Mouse (Mus musculus): Measurements from ENCODE around the gene Rdx. TPM values are rescaled to one million over a fixed set of nuclear protein-coding genes. Genes with fewer than 3 reads are reported as not detected.
"Not testable (repeated sequence)": the region's sequence is repeated elsewhere in the genome, so short reads cannot be mapped to it uniquely, and the experiment has no call there.

The Rdx gene
- total and polyA plus RNA-seq, 2 experiments from 2014 or later, result 81.7 to 84.6 TPM

DNA sequence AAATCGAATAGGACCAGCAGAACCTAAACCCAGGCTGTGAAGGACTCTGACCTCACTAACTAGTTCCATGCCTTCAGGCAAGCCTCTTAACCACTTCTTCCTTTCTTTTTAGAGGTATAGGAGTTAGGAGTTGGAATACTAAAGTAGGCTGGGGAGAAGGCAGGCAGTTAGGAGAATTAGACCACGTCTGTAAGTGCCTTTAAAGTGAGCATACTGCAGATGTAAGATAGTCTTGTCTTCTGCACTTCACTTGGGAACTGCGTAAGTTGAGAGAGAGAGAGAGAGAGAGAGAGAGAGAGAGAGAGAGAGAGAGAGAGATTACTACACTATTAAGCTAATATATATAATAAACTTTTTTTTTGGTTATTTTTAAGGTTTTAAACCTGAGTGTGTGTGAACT, 8.3 kb downstream of the Rdx start:
- no peak for TF ChIP-seq CTCF (IDR thresholded peaks at IDR 0.05; ENCODE audit: low read depth)
- ATAC-seq, result no peak
- 72% methylated on average over 3 of the region's 3 CpGs for WGBS

DNA sequence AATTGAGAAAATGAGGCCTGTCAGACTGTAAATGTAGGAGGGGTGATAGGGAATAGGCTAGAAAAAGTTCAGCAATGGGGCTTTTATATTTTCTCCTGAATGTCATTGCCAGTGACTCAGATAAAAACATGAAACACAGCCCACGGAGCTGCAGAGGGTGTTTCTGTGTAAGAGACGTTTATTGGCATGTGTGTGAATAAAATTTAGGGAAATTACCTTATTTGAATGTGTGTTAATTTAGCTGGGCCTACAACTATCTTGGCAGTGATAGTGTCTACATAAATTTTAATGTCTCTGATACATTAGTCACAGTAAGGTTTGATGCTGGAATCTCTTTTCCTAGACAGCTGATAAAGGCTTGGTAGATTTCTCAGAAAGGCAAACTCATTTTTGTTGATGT, 12.8 kb downstream of the Rdx start:
- no peak overlapping the region for H3K27ac ChIP-seq (ENCODE audit: low read depth, low read length)
- H3K4me2 ChIP-seq (ENCODE audit: low read depth), result no peak overlapping the region
- H3K27me3 ChIP-seq (ENCODE audit: insufficient read depth, low read length), result no peaks in the 10 kb centered on the region
- H3K36me3 ChIP-seq (ENCODE audit: insufficient read depth), result peaks cover 14% of the 10 kb centered on the region
- WGBS, result 18% methylated on average over 2 of the region's 2 CpGs
- no peak for TF ChIP-seq CTCF (IDR thresholded peaks at IDR 0.05; ENCODE audit: low read depth)
- no peak for DNase-seq
- H3K4me1 ChIP-seq (ENCODE audit: insufficient read depth), result 0 out of 2 replicates have a peak, but pooled peaks cover 3% of the 10 kb centered on the region
- ATAC-seq, result peak; percentile 34; the same call in 1 of the 2 replicates
- no peak overlapping the region for H3K4me3 ChIP-seq (ENCODE audit: low read depth, low read length)
- no peak overlapping the region for H3K9ac ChIP-seq
- no peaks in the 10 kb centered on the region for H3K9me3 ChIP-seq (ENCODE audit: low read length)

More for the DNA sequence above, 8.3 kb downstream of the Rdx start:
- H3K4me1 ChIP-seq (ENCODE audit: insufficient read depth), result 0 out of 2 replicates have a peak, but pooled peaks cover 5% of the 10 kb centered on the region
- no peaks in the 10 kb centered on the region for H3K9me3 ChIP-seq (ENCODE audit: low read length)
- no peak overlapping the region for H3K9ac ChIP-seq
- no peak overlapping the region for H3K4me2 ChIP-seq (ENCODE audit: low read depth)
- no peaks in the 10 kb centered on the region for H3K27me3 ChIP-seq (ENCODE audit: insufficient read depth, low read length)
- no peak overlapping the region for H3K4me3 ChIP-seq (ENCODE audit: low read depth, low read length)
- DNase-seq, result no peak
- no peak overlapping the region for H3K27ac ChIP-seq (ENCODE audit: low read depth, low read length)
- H3K36me3 ChIP-seq (ENCODE audit: insufficient read depth), result no peaks in the 10 kb centered on the region

DNA sequence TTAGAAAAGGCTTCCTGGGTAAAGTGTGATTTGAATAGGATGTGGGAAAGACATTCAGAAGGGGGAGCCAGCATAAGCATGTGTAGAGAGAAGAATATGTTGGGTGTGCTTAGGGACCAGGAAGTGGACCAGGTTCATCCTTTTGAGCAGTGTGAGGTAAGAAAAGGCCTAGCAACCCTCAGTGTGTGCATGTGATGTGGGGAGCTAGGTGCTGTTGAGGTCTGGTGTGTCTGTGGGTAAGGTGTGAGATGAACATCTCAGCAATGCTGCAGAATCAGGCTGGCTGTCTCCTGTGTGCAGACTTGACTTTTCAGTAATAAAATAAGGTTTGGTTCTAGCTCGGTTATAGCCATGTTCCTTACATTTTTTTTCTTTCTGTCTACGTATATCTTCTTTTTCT, 23.1 kb downstream of the Rdx start:
- WGBS, result 91% methylated on average over 2 of the region's 2 CpGs
- Histone ChIP-seq H3K4me1 (ENCODE audit: insufficient read depth) (no peaks in the 10 kb centered on the region), H3K4me3 (ENCODE audit: low read depth, low read length) (no peak overlapping the region), H3K4me2 (ENCODE audit: low read depth) (no peak overlapping the region), H3K27ac (ENCODE audit: low read depth, low read length) (no peak overlapping the region), H3K9ac (no peak overlapping the region), H3K27me3 (ENCODE audit: insufficient read depth, low read length) (no peaks in the 10 kb centered on the region), H3K9me3 (ENCODE audit: low read length) (no peaks in the 10 kb centered on the region), H3K36me3 (ENCODE audit: insufficient read depth) (peaks cover 37% of the 10 kb centered on the region)
- no peak for ATAC-seq
- no peak for TF ChIP-seq CTCF (IDR thresholded peaks at IDR 0.05; ENCODE audit: low read depth)
- no peak for DNase-seq

DNA sequence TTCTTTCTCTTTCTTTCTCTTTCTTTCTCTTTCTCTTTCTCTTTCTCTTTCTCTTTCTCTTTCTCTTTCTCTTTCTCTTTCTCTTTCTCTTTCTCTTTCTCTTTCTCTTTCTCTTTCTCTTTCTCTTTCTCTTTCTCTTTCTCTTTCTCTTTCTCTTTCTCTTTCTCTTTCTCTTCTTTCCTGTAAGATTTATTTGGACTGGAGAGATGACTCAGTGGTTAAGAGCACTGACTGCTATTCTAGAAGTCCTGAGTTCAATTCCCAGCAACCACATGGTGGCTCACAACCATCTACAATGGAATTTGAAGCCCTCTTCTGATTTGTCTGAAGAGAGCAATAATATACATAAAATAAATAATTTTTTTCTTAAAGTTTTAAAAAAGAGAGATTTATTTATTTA, 24.4 kb downstream of the Rdx start:
- H3K4me2 ChIP-seq (ENCODE audit: low read depth); H3K27me3 ChIP-seq (ENCODE audit: insufficient read depth, low read length); H3K9me3 ChIP-seq (ENCODE audit: low read length); H3K9ac ChIP-seq; H3K4me3 ChIP-seq (ENCODE audit: low read depth, low read length); H3K27ac ChIP-seq (ENCODE audit: low read depth, low read length); DNase-seq; ATAC-seq; H3K4me1 ChIP-seq (ENCODE audit: insufficient read depth): not testable (repeated sequence)
- H3K36me3 ChIP-seq (ENCODE audit: insufficient read depth), result peaks cover 37% of the 10 kb centered on the region

DNA sequence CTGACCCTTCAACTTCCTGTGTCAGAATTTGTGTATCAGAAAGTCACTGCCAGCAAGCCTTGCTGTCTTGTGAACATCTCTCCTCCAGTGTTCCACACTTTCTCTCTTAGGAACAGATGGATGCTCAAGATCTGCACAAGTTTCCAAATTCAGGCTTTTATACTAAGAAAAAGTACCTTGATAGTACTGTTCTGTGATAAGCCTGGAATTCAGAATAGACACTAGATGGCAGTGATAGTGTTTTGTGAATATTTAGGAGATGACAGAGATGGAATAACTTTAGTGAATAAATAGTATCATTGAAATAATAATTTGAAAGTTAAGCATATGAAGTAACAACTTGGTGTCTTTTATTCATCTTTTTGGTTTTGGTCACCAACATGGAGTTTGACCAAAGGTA, 25.2 kb downstream of the Rdx start:
- DNase-seq, result no peak
- H3K9me3 ChIP-seq (ENCODE audit: low read length), result no peaks in the 10 kb centered on the region
- H3K36me3 ChIP-seq (ENCODE audit: insufficient read depth), result peaks cover 35% of the 10 kb centered on the region
- H3K4me3 ChIP-seq (ENCODE audit: low read depth, low read length), result no peak overlapping the region
- no peak overlapping the region for H3K4me2 ChIP-seq (ENCODE audit: low read depth)
- H3K4me1 ChIP-seq (ENCODE audit: insufficient read depth), result no peaks in the 10 kb centered on the region
- ATAC-seq, result peak; percentile 34; the same call in 1 of the 2 replicates
- H3K27ac ChIP-seq (ENCODE audit: low read depth, low read length), result no peak overlapping the region
- H3K9ac ChIP-seq, result no peak overlapping the region
- no peaks in the 10 kb centered on the region for H3K27me3 ChIP-seq (ENCODE audit: insufficient read depth, low read length)
- peak; percentile 43 for TF ChIP-seq CTCF (IDR thresholded peaks at IDR 0.05; ENCODE audit: low read depth)

DNA sequence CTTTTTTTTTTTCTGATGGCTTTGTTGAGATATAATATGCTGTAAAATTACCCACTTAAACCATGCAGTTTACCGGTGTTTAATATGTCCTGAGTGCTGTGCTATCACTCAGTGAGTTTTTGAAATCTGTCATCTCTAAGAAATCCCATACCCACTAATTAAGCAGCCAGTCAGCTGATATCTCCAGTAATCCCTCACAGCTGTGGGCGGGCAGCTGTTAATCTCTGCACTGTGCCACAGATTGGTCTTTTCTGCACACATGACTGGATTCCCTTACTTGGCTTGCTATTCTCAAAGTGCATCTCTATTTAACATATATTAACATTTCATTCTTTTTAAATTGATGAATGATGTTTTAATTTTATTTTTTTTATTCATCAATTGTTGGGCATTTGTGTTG, 29.1 kb downstream of the Rdx start:
- 71% methylated on average over 2 of the region's 2 CpGs for WGBS
- no peaks in the 10 kb centered on the region for H3K9me3 ChIP-seq (ENCODE audit: low read length)
- H3K9ac ChIP-seq, result no peak overlapping the region
- DNase-seq (no peak), ATAC-seq (peak; percentile 20; the same call in 1 of the 2 replicates)
- H3K36me3 ChIP-seq (ENCODE audit: insufficient read depth), result peaks cover 19% of the 10 kb centered on the region
- no peaks in the 10 kb centered on the region for H3K27me3 ChIP-seq (ENCODE audit: insufficient read depth, low read length)
- no peak overlapping the region for H3K27ac ChIP-seq (ENCODE audit: low read depth, low read length)
- no peaks in the 10 kb centered on the region for H3K4me1 ChIP-seq (ENCODE audit: insufficient read depth)
- no peak overlapping the region for H3K4me3 ChIP-seq (ENCODE audit: low read depth, low read length)
- no peak for TF ChIP-seq CTCF (IDR thresholded peaks at IDR 0.05; ENCODE audit: low read depth)
- H3K4me2 ChIP-seq (ENCODE audit: low read depth), result no peak overlapping the region

DNA sequence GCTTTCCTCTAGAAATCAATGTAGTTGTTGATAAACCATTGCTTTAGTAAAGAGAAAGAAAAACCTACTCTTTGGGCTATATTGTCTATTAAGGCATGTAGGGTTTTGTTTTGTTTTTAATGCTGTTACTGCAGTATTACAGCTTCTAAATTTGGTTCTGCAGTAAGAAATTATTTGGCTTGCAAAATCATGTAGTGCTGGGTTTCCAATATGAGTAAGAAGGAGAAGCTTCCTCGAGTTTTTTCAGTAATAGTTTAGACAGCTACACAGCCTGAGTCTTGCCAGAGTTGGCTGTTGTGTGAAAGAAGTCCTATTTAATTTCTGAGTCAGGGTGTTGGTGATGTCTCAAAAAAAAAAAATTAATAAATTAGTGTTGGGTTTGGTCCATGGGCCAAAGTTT, 30.7 kb downstream of the Rdx start:
- H3K9ac ChIP-seq, result no peak overlapping the region
- no peaks in the 10 kb centered on the region for H3K27me3 ChIP-seq (ENCODE audit: insufficient read depth, low read length)
- no peak for TF ChIP-seq CTCF (IDR thresholded peaks at IDR 0.05; ENCODE audit: low read depth)
- H3K4me3 ChIP-seq (ENCODE audit: low read depth, low read length), result no peak overlapping the region
- H3K36me3 ChIP-seq (ENCODE audit: insufficient read depth), result peaks cover 22% of the 10 kb centered on the region
- H3K27ac ChIP-seq (ENCODE audit: low read depth, low read length), result no peak overlapping the region
- H3K9me3 ChIP-seq (ENCODE audit: low read length), result no peaks in the 10 kb centered on the region
- ATAC-seq (no peak), DNase-seq (no peak)
- H3K4me1 ChIP-seq (ENCODE audit: insufficient read depth), result no peaks in the 10 kb centered on the region
- H3K4me2 ChIP-seq (ENCODE audit: low read depth), result no peak overlapping the region
- WGBS, result 82% methylated on average over 1 of the region's 1 CpGs

DNA sequence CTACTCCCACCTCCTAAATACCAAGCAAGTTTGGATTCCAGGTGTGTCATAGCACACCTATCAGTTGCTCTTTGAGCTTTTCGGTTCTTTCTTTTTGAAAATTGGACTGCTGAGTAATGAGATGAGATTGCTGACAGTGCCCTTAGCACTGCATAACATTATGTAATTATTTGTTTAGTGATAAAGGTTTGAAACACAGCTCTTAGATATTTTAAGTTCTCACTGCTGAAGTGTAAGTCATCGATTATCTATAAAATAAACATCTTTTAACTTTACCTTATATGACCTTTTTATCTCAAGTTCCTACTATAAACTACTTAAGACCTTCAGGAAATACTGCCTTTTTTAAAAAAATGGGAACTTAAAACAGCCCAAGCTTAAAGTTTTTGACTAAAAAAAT, 35.0 kb downstream of the Rdx start:
- WGBS, result 92% methylated on average over 2 of the region's 2 CpGs
- no peak for TF ChIP-seq CTCF (IDR thresholded peaks at IDR 0.05; ENCODE audit: low read depth)
- no peaks in the 10 kb centered on the region for H3K9me3 ChIP-seq (ENCODE audit: low read length)
- ATAC-seq, result no peak
- no peak overlapping the region for H3K9ac ChIP-seq
- DNase-seq, result no peak
- peaks cover 23% of the 10 kb centered on the region for H3K36me3 ChIP-seq (ENCODE audit: insufficient read depth)
- H3K27me3 ChIP-seq (ENCODE audit: insufficient read depth, low read length), result no peaks in the 10 kb centered on the region
- H3K4me2 ChIP-seq (ENCODE audit: low read depth), result no peak overlapping the region
- no peak overlapping the region for H3K4me3 ChIP-seq (ENCODE audit: low read depth, low read length)
- no peaks in the 10 kb centered on the region for H3K4me1 ChIP-seq (ENCODE audit: insufficient read depth)
- no peak overlapping the region for H3K27ac ChIP-seq (ENCODE audit: low read depth, low read length)

All from forebrain, postnatal 0 days (tissue).